Mouse (Mus musculus) embryonic facial prominence, embryonic 13.5 days (tissue): ENCODE measurements around the gene Pgf. TPM values are rescaled to one million over a fixed set of nuclear protein-coding genes. Genes with fewer than 3 reads are reported as not detected.
A peak's percentile ranks its signal among the peaks of the same experiment; 100 is the strongest.

Experiments used
- ATAC-seq: fragments of 200-750 bp; cut with Nextera tagmentation; 2 replicates; pipeline ENCODE4 v1.8.0; 2017; ENCODE audit warnings: low read depth; ENCODE audit not compliant: insufficient number of reproducible peaks, insufficient read depth, low FRiP score, low TSS enrichment
- H3K27ac ChIP-seq: fragments of 300-500 bp; sonication (generic); 2 replicates; pipeline ENCODE4 v1.5.1; 2015; ENCODE audit warnings: moderate library complexity, mild to moderate bottlenecking, inconsistent platforms
- H3K27me3 ChIP-seq: fragments of 300-500 bp; sonication (generic); 2 replicates; pipeline ENCODE4 v1.6.1; 2015; ENCODE audit warnings: mild to moderate bottlenecking, inconsistent platforms
- H3K36me3 ChIP-seq: fragments of 300-500 bp; sonication (generic); 2 replicates; pipeline ENCODE4 v1.6.1; 2015; ENCODE audit warnings: mild to moderate bottlenecking, inconsistent platforms
- H3K4me1 ChIP-seq: fragments of 300-500 bp; sonication (generic); 2 replicates; pipeline ENCODE4 v1.6.1; 2015; ENCODE audit warnings: inconsistent platforms
- H3K4me2 ChIP-seq: fragments of 300-500 bp; sonication (generic); 2 replicates; pipeline ENCODE4 v1.6.1; 2015; ENCODE audit warnings: moderate library complexity, mild to moderate bottlenecking, inconsistent platforms
- H3K4me3 ChIP-seq: fragments of 300-500 bp; sonication (generic); 2 replicates; pipeline ENCODE4 v1.5.1; 2015; ENCODE audit warnings: mild to moderate bottlenecking, inconsistent platforms
- H3K9ac ChIP-seq: fragments of 300-500 bp; sonication (generic); 2 replicates; pipeline ENCODE4 v1.6.1; 2015; ENCODE audit warnings: mild to moderate bottlenecking, inconsistent platforms
- H3K9me3 ChIP-seq: fragments of 300-500 bp; sonication (generic); 2 replicates; pipeline ENCODE4 v1.6.1; 2016; ENCODE audit warnings: inconsistent platforms
- WGBS: fragments of 180-500 bp; shearing (Covaris S2); methylation state at CpG from one replicate; pipeline ENCODE4 v1.1.7; 2015; ENCODE audit warnings: mixed read lengths; 5-methylcytosine and 5-hydroxymethylcytosine counted together
- polyA plus RNA-seq: library from polyadenylated mRNA; unstranded; fragments of >200 nt; fragmentation: Nextera tagmentation; extraction: Ambion mirVana; gene quantifications from 2 replicates; pipeline ENCODE4 v1.2.1, GENCODE M21; 2015

The Pgf gene
- polyA plus RNA-seq: 8.7 and 10.3 TPM in 2 replicates

DNA sequence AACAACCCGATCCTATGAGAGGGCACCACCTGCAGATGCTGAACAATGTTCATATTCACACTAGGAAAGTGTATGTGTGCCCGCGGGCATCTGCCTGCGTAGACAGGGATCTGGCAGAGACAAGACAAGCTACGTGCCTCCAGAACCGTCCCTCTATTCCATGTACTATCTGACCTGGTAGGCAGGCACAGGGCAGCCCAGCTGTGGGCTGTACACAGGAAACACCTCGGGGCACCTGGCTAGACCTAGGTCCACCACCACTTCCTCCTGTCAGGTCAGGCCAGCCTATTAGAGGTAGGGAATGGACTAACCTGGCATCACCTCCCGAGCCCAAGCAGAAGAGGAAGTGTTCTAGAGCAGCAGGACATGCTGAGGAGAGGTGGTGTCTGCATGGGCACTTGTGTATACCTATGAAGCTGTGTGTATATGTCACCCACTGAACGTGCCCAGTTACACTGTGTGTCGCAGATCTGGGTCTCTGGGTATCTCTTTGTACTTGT lies at the start of gene Pgf:
TSS of gene Pgf (minus strand) at position 51 of the 500 bp plus-strand sequence.
- WGBS: 75% methylated on average over 10 of the region's 10 CpGs
- peak within 1 kb of the TSS; percentile 63 for H3K9ac ChIP-seq
- H3K27ac ChIP-seq: no peak within 1 kb of the TSS
- peak within 1 kb of the TSS; percentile 65 for H3K4me2 ChIP-seq
- peaks cover 40% of the 10 kb centered on the region for H3K27me3 ChIP-seq
- no peak for ATAC-seq
- peaks cover 56% of the 10 kb centered on the region for H3K4me1 ChIP-seq
- H3K9me3 ChIP-seq: no peaks in the 10 kb centered on the region
- peak within 1 kb of the TSS; percentile 41 for H3K4me3 ChIP-seq
- no peaks in the 10 kb centered on the region for H3K36me3 ChIP-seq

DNA sequence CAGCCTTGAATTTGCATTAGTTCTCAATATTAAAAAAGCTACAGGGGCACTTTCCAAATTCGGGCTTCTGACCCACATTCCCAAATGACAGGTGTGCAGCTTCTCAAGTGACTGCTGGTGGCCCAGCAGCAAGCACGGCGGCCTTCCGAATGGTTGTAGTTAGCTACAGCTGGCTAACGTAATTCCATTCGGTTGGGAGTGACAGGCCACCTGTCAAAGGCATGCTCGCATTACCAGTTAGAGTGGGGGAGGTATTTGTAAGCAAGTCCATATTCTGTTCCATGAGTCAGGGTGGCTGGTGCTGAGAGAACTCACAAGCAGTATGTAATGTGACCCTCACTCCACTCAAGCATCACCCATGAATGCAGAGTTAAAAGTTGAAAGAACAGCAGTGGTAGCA lies 49.6 kb upstream of the Pgf start:
- Histone ChIP-seq H3K36me3 (peaks cover 51% of the 10 kb centered on the region), H3K9ac (0 out of 2 replicates have a peak overlapping the region, but pooled peaks have one; percentile 21), H3K4me1 (peaks cover 23% of the 10 kb centered on the region), H3K4me2 (no peak overlapping the region), H3K27ac (peak overlapping the region; percentile 60), H3K9me3 (no peaks in the 10 kb centered on the region), H3K27me3 (no peaks in the 10 kb centered on the region), H3K4me3 (no peak overlapping the region)
- ATAC-seq: no peak
- 17% methylated on average over 7 of the region's 7 CpGs for WGBS

DNA sequence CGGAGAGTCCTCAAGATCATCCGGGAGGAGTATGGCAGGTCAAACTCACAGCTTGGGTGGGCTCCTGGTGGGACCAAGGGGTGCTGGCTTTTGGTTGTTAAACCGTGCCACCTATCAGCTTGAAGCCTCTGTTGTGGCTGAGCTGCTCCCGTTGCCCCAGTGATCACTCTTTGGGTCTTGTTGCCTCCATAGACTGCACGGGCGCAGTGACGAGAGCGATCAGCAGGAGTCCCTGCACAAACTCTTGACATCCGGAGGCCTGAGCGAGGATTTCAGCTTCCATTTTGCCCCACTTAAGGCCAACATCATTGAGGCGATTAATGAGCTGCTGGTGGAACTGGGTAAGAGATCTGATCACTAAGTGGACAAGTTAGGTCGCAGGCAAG lies 42.3 kb upstream of the Pgf start:
- H3K4me3 ChIP-seq: peak overlapping the region; percentile 83
- H3K36me3 ChIP-seq: peaks cover 37% of the 10 kb centered on the region
- no peaks in the 10 kb centered on the region for H3K27me3 ChIP-seq
- H3K9ac ChIP-seq: peak overlapping the region; percentile 78
- H3K27ac ChIP-seq: peak overlapping the region; percentile 77; the same call in 1 of the 2 replicates
- no peaks in the 10 kb centered on the region for H3K9me3 ChIP-seq
- ATAC-seq: no peak
- H3K4me2 ChIP-seq: peak overlapping the region; percentile 93
- WGBS: 3% methylated on average over 12 of the region's 12 CpGs
- H3K4me1 ChIP-seq: peaks cover 22% of the 10 kb centered on the region

DNA sequence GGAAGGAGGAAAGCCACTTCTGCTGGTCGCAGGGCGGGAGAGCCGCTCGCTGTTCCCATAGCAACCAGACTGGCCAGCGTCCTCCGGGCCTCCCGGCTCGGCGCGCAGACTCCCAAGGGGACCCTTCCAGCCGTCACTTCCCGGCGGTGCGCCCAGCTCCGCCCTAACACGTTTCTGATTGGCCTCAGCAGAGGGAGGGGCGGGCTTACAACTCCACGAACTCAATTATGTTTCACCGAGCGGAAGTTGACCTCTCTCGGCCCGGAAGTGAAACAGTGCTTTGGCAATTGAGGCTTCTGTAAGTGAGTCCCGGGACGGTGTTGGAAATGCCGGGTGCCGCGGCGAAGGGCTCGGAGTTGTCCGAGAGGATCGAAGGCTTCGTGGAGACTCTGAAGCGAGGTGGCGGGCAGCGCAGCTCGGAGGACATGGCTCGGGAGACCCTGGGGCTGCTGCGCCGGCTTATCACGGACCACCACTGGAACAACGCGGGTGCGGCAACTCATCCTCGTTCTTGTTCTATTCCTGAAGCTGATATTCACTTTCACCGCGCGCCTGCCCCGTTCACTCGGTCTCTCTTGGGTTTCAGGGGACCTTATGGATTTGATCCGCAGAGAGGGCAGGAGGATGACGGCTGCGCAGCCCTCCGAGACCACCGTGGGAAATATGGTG lies 41.8 kb upstream of the Pgf start, which contains the start of gene Eif2b2:
TSS of gene Eif2b2 (plus strand) at position 246 of the 669 bp plus-strand sequence.
- no peaks in the 10 kb centered on the region for H3K27me3 ChIP-seq
- H3K9ac ChIP-seq: peak within 1 kb of the TSS; percentile 78
- peaks cover 32% of the 10 kb centered on the region for H3K36me3 ChIP-seq
- H3K27ac ChIP-seq: peak within 1 kb of the TSS; percentile 77
- under 1% methylated on average over 54 of the region's 54 CpGs for WGBS
- H3K4me2 ChIP-seq: peak within 1 kb of the TSS; percentile 93
- ATAC-seq: peak; percentile 98
- H3K4me3 ChIP-seq: peak within 1 kb of the TSS; percentile 83
- no peaks in the 10 kb centered on the region for H3K9me3 ChIP-seq
- peaks cover 22% of the 10 kb centered on the region for H3K4me1 ChIP-seq

DNA sequence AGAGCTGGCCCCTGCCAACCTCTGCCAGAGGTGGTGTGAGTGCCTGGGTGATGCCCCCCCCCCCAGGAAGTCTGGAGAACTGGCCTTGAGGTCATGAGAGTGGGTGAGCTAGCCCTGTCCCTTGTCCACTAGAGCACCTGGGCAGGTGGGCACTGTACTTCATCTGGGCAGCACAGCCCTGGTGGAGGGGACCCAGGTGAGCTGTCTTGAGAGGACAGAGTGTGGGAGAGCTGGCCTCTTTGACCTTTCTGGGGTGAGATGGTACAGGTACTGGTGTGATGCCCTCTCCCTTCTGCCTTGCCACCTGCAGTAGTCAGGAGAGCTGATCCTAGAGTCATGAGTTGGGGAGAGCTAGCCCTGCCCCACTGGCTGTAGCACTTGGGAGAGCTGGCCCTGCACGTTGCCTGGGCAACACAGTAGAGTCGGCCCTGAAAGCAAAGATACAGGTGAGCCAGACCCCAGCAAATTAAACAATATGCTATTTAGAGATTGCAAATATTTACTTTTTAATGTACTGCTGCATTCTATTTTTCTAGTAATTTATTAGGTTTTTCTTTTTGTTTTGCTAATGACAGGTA lies 40.2 kb upstream of the Pgf start:
- no peak overlapping the region for H3K9ac ChIP-seq
- peaks cover 22% of the 10 kb centered on the region for H3K4me1 ChIP-seq
- no peak overlapping the region for H3K27ac ChIP-seq
- no peaks in the 10 kb centered on the region for H3K9me3 ChIP-seq
- 78% methylated on average over 2 of the region's 2 CpGs for WGBS
- H3K4me2 ChIP-seq: no peak overlapping the region
- no peaks in the 10 kb centered on the region for H3K27me3 ChIP-seq
- peaks cover 16% of the 10 kb centered on the region for H3K36me3 ChIP-seq
- no peak overlapping the region for H3K4me3 ChIP-seq
- ATAC-seq: no peak

DNA sequence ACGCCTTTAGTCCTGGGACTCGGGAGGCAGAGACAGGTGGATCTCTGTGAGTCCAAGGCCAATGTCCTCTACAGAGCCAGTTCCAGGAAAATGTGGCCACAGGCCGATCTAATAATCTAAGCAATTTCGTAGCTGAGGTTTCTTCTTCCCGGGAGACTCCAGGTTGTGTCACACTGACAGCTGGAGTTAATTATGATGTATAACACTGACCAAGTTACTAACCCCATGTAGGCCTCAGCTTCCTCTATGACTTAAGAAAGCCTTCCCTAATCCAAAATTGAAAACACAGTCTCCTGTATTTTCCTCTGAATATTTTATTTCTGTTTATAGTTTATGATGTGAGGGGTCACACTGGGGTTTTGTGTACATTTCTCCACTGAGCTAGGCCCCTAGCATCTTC lies 37.4 kb upstream of the Pgf start:
- no peak for ATAC-seq
- Histone ChIP-seq H3K4me2 (no peak overlapping the region), H3K4me1 (peaks cover 6% of the 10 kb centered on the region), H3K4me3 (no peak overlapping the region), H3K27ac (no peak overlapping the region), H3K36me3 (no peaks in the 10 kb centered on the region), H3K9me3 (no peaks in the 10 kb centered on the region), H3K9ac (no peak overlapping the region), H3K27me3 (no peaks in the 10 kb centered on the region)
- 40% methylated on average over 5 of the region's 5 CpGs for WGBS

DNA sequence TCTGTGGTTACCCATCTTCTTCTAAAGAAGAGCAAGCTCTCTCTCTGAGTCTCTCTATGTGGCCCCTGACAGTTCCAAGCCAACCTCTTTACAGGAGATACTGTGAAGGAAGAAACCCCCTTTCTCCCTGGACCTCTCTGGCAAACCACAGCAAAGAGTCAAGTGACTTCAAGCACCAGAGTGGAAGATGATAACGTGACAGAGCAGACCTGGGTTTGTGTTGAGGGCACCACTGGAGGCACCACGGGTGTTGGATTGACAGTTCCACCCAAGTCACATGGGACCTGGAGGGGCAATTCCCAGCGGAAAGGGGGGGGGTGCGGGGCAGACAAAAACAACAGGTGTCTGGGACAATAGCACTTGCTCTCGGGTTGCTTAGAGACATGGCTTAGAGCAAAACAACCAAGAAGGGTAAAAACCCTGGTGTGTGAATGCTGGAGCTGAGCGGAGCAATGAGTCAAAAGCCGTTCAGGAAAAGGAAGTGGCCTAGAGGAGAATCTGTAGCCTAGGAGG lies 31.2 kb upstream of the Pgf start:
- Histone ChIP-seq H3K4me2 (no peak overlapping the region), H3K9ac (no peak overlapping the region), H3K4me3 (no peak overlapping the region), H3K27ac (no peak overlapping the region), H3K4me1 (no peaks in the 10 kb centered on the region), H3K9me3 (no peaks in the 10 kb centered on the region), H3K27me3 (0 out of 2 replicates have a peak, but pooled peaks cover 3% of the 10 kb centered on the region), H3K36me3 (no peaks in the 10 kb centered on the region)
- no peak for ATAC-seq
- 35% methylated on average over 7 of the region's 7 CpGs for WGBS

DNA sequence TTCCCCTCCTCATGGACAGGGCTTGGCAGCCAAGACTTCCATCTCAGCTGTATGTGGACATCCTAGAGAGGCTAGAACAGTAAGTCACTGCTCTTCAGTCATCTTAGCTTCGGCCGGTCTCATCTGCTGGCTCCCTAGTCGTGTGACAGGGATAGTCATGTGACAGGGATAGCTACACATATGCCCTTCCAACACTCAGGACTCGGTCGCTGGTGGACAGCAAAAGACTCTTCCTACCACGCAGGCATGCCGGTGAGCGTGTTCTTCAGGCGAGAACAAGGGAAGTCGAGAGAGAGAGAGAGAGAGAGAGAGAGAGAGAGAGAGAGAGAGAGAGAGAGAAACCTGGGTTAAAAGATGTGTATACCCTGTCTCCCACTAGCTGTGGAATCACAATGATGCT lies 27.8 kb upstream of the Pgf start:
- WGBS: 87% methylated on average over 10 of the region's 10 CpGs
- H3K36me3 ChIP-seq: no peaks in the 10 kb centered on the region
- no peak for ATAC-seq
- no peak overlapping the region for H3K4me3 ChIP-seq
- no peak overlapping the region for H3K4me2 ChIP-seq
- H3K9me3 ChIP-seq: no peaks in the 10 kb centered on the region
- H3K27me3 ChIP-seq: 0 out of 2 replicates have a peak, but pooled peaks cover 11% of the 10 kb centered on the region
- H3K9ac ChIP-seq: no peak overlapping the region
- peaks cover 19% of the 10 kb centered on the region for H3K4me1 ChIP-seq
- no peak overlapping the region for H3K27ac ChIP-seq

DNA sequence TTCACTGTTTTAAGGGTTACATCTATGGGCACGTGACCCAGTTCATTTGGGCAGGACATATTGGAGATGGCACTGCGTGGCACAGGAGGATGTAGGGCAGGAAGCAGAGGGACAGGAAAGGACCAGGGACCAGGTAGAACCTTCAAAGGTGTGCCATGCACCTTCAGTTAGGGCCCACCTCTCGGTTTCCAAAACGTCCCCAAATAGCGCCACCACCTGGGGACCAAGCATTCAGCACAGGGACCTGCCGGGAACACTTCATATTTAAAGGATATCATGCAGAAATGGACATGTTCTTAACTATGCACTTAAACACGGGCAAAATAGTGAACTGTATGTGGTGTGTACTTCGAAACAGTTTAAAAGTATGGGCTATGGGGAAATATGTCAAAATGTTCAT lies 26.5 kb upstream of the Pgf start:
- H3K36me3 ChIP-seq: no peaks in the 10 kb centered on the region
- H3K9ac ChIP-seq: no peak overlapping the region
- no peak overlapping the region for H3K27ac ChIP-seq
- H3K9me3 ChIP-seq: no peaks in the 10 kb centered on the region
- peaks cover 29% of the 10 kb centered on the region for H3K4me1 ChIP-seq
- 54% methylated on average over 8 of the region's 8 CpGs for WGBS
- H3K4me3 ChIP-seq: no peak overlapping the region
- H3K27me3 ChIP-seq: peaks cover 23% of the 10 kb centered on the region
- H3K4me2 ChIP-seq: no peak overlapping the region
- ATAC-seq: no peak

DNA sequence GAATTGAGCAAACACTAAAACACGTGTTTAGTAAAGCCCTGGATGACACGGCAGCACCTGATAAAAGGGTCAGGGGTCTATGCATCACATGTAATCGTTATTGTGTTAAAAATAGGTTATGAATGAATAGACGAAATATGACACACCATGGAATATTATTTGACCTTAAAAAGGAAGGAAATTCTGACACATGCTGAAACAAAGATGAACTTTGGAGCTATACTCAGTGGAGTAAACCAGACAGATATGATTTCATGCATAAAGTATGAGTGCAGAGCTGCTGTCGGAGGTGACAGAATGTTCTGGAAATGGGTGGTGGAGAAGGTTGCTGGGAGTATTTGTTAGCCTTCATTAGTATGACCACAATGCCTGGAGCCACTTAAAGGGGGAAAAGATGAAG lies 26.1 kb upstream of the Pgf start:
- H3K27ac ChIP-seq: no peak overlapping the region
- ATAC-seq: no peak
- H3K36me3 ChIP-seq: no peaks in the 10 kb centered on the region
- H3K9ac ChIP-seq: no peak overlapping the region
- no peak overlapping the region for H3K4me2 ChIP-seq
- peaks cover 31% of the 10 kb centered on the region for H3K4me1 ChIP-seq
- H3K27me3 ChIP-seq: peaks cover 27% of the 10 kb centered on the region
- 77% methylated on average over 5 of the region's 5 CpGs for WGBS
- H3K4me3 ChIP-seq: no peak overlapping the region
- no peaks in the 10 kb centered on the region for H3K9me3 ChIP-seq

DNA sequence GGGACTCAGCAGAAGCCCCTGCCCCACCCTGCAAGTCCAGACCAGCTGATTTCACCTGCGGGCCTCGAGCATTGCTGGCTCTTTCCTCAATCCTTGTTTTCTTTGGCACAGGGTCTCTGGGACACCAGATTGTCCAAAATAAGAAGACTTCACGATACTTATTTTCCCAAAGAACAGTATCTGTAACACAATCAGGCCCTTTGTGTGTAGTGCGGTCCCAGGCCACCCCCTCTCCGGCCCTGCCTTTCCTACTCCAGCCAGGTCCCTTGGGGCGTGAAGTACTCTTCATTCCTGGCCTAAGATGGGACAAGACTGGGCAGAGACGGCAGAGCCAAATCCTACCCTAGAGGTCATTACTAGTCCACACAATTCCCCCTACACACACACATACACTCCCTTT lies 24.6 kb upstream of the Pgf start:
- Histone ChIP-seq H3K27ac (0 out of 2 replicates have a peak overlapping the region, but pooled peaks have one; percentile 77), H3K4me3 (no peak overlapping the region), H3K9ac (no peak overlapping the region), H3K27me3 (peaks cover 29% of the 10 kb centered on the region), H3K9me3 (no peaks in the 10 kb centered on the region), H3K36me3 (no peaks in the 10 kb centered on the region), H3K4me2 (no peak overlapping the region), H3K4me1 (peaks cover 43% of the 10 kb centered on the region)
- 63% methylated on average over 7 of the region's 7 CpGs for WGBS
- ATAC-seq: no peak

DNA sequence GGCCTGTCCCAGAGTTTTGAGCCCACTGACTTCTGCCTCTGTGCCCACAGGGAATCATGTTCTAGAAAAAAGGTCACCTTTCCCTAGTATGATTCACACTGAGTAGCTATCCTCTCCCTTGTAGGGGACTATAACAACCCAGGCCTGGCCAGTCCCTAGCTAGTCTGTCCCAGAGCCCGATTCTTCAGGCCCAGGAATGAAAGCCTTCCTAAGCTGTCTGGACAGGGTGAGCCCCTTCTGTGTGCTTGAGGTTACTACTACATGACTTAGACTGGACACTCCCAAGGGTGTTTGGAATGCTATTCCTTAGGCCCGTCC lies 24.2 kb upstream of the Pgf start:
- Histone ChIP-seq H3K4me2 (peak overlapping the region; percentile 44; the same call in 1 of the 2 replicates), H3K27ac (peak overlapping the region; percentile 77; the same call in 1 of the 2 replicates), H3K4me3 (no peak overlapping the region), H3K9ac (no peak overlapping the region), H3K9me3 (no peaks in the 10 kb centered on the region), H3K4me1 (peaks cover 47% of the 10 kb centered on the region), H3K36me3 (no peaks in the 10 kb centered on the region), H3K27me3 (peaks cover 29% of the 10 kb centered on the region)
- no peak for ATAC-seq
- 70% methylated on average over 2 of the region's 2 CpGs for WGBS
